27 mouse cellular contexts compared by ENCODE assay signal in genomic region chr3:20018076-20018475, GRCm38 (mm10).
"Had no signal": no experiment of that assay in that cellular context is flagged by ENCODE, and none has a peak within 500 bp of the region (broad histone marks: within the 10 kb centered on the region; RNA-seq: fewer than 3 reads in every experiment).

No protein-coding gene starts in this region.

- H3K9ac ChIP-seq: heart, embryonic 13.5 days; heart, embryonic 15.5 days; hindbrain, embryonic 13.5 days; hindbrain, embryonic 15.5 days; intestine, embryonic 15.5 days; limb, embryonic 13.5 days; limb, embryonic 15.5 days; liver, embryonic 12.5 days; liver, embryonic 14.5 days had no signal

- H3K27ac ChIP-seq: gastrocnemius, adult 2 months; heart, adult 2 months; heart, embryonic 13.5 days; heart, embryonic 15.5 days; hindbrain, embryonic 13.5 days; hindbrain, embryonic 15.5 days; intestine, embryonic 15.5 days; layer of hippocampus, adult 2 months; left cerebral cortex, adult 2 months; limb, embryonic 13.5 days; limb, embryonic 15.5 days; liver, embryonic 12.5 days; liver, embryonic 14.5 days had no signal

- ATAC-seq: inflammation-experienced regulatory T-cells, adult 6 months; intestine, embryonic 15.5 days; intestine, postnatal 0 days; liver, embryonic 12.5 days had no signal

- H3K27me3 ChIP-seq: heart, embryonic 13.5 days; heart, embryonic 15.5 days; hindbrain, embryonic 13.5 days; hindbrain, embryonic 15.5 days; intestine, embryonic 15.5 days; limb, embryonic 13.5 days; limb, embryonic 15.5 days; liver, embryonic 12.5 days had no signal

- DNase-seq: gastrocnemius, adult 2 months; gastrocnemius, postnatal 10 days; gastrocnemius, postnatal 25 days; heart, adult 11 months; heart, adult 2 months; heart, postnatal 14 days; heart, postnatal 36 days; kidney, adult 18-20 months; kidney, adult 8-10 months; kidney, postnatal 10 days; kidney, postnatal 25 days; kidney, postnatal 4 days; left cerebral cortex, postnatal 4 days had no signal

- H3K4me1 ChIP-seq: heart, embryonic 13.5 days; heart, embryonic 15.5 days; hindbrain, embryonic 13.5 days; hindbrain, embryonic 15.5 days; intestine, embryonic 15.5 days; limb, embryonic 13.5 days; liver, embryonic 12.5 days had no signal

- H3K9me3 ChIP-seq: heart, embryonic 13.5 days; heart, embryonic 15.5 days; hindbrain, embryonic 13.5 days; hindbrain, embryonic 15.5 days; intestine, embryonic 15.5 days; limb, embryonic 13.5 days; limb, embryonic 15.5 days; liver, embryonic 12.5 days had no signal

- H3K4me3 ChIP-seq: gastrocnemius, adult 2 months; heart, adult 2 months; heart, embryonic 13.5 days; heart, embryonic 15.5 days; hindbrain, embryonic 13.5 days; hindbrain, embryonic 15.5 days; intestine, embryonic 15.5 days; layer of hippocampus, adult 2 months; left cerebral cortex, adult 2 months; limb, embryonic 13.5 days; limb, embryonic 15.5 days; liver, embryonic 12.5 days had no signal

- H3K4me2 ChIP-seq: heart, embryonic 11.5 days; heart, embryonic 13.5 days; heart, embryonic 15.5 days; hindbrain, embryonic 13.5 days; hindbrain, embryonic 15.5 days; intestine, embryonic 15.5 days; limb, embryonic 13.5 days; limb, embryonic 15.5 days; liver, embryonic 12.5 days had no signal
